Mouse (Mus musculus): ENCODE data around the gene Trim46. TPM values are rescaled to one million over a fixed set of nuclear protein-coding genes. Genes with fewer than 3 reads are reported as not detected.

Trim46 gene
- polyA plus RNA-seq, 1 experiment from 2014 or later: 7.2 TPM

GRCm38 (mm10) chr3:89231345-89231744, 14.8 kb downstream of the Trim46 start:
- H3K4me2 ChIP-seq: peak overlapping the region; percentile 83
- H3K4me3 ChIP-seq: peak overlapping the region; percentile 46

DNA sequence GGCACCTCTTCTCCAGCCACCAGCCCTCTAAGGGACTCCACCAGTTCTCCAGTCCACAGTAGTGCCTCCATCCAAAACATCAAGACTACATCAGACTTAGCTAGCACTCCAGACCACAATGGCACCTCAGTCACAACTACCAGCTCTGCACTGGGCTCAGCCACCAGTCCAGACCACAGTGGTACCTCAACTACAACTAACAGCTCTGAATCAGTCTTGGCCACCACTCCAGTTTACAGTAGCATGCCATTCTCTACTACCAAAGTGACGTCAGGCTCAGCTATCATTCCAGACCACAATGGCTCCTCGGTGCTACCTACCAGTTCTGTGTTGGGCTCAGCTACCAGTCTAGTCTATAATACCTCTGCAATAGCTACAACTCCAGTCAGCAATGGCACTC, 15.5 kb downstream of the Trim46 start:
- H3K4me1 ChIP-seq: peaks cover 49% of the 10 kb centered on the region
- no peak for ATAC-seq (ENCODE audit: borderline replicate concordance, extremely low read depth, low FRiP score, low TSS enrichment)
- peaks cover 13% of the 10 kb centered on the region; the same call in 1 of the 2 replicates for H3K27me3 ChIP-seq
- no peaks in the 10 kb centered on the region for H3K36me3 ChIP-seq
- H3K9ac ChIP-seq: no peak overlapping the region
- peak overlapping the region; percentile 46 for H3K4me3 ChIP-seq
- H3K9me3 ChIP-seq: no peaks in the 10 kb centered on the region
- peak overlapping the region; percentile 83 for H3K4me2 ChIP-seq
- WGBS: 61% methylated on average over 2 of the region's 2 CpGs
- H3K27ac ChIP-seq: no peak overlapping the region

More at GRCm38 (mm10) chr3:89231345-89231744, 14.8 kb downstream of the Trim46 start:
- Histone ChIP-seq H3K4me1 (peaks cover 49% of the 10 kb centered on the region), H3K27ac (peak overlapping the region; percentile 86), H3K9me3 (no peaks in the 10 kb centered on the region), H3K27me3 (peaks cover 13% of the 10 kb centered on the region; the same call in 1 of the 2 replicates), H3K36me3 (no peaks in the 10 kb centered on the region), H3K9ac (peak overlapping the region; percentile 17; the same call in 1 of the 2 replicates)
- 43% methylated on average over 7 of the region's 7 CpGs for WGBS
- ATAC-seq (ENCODE audit: borderline replicate concordance, extremely low read depth, low FRiP score, low TSS enrichment): no peak

DNA sequence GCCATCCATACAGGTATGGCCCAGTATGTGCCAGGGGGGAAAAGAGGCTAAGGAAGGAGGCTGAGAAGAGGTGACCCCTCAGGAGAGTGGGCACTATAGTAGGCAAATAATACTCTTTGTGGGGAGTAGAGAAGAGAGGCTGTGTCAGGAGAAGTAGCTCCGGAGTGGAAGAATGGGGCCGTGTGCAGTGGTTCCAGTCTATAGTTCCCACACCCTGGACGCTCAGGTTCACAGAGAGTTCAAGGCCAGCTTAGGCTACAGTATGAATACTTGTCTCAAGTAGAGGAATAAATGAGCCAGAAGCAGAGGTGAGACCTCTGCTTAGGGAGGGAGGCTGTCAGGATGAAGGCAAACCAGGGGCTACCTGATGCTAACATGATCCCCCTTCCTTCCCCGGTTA, 16.8 kb downstream of the Trim46 start:
- H3K9ac ChIP-seq: peak overlapping the region; percentile 18; the same call in 1 of the 2 replicates
- H3K9me3 ChIP-seq: no peaks in the 10 kb centered on the region
- peak overlapping the region; percentile 91 for H3K27ac ChIP-seq
- ATAC-seq (ENCODE audit: borderline replicate concordance, extremely low read depth, low FRiP score, low TSS enrichment): no peak
- peaks cover 51% of the 10 kb centered on the region for H3K4me1 ChIP-seq
- H3K36me3 ChIP-seq: no peaks in the 10 kb centered on the region
- H3K4me2 ChIP-seq: peak overlapping the region; percentile 83
- H3K27me3 ChIP-seq: peaks cover 13% of the 10 kb centered on the region; the same call in 1 of the 2 replicates
- H3K4me3 ChIP-seq: peak overlapping the region; percentile 46
- 41% methylated on average over 4 of the region's 4 CpGs for WGBS

DNA sequence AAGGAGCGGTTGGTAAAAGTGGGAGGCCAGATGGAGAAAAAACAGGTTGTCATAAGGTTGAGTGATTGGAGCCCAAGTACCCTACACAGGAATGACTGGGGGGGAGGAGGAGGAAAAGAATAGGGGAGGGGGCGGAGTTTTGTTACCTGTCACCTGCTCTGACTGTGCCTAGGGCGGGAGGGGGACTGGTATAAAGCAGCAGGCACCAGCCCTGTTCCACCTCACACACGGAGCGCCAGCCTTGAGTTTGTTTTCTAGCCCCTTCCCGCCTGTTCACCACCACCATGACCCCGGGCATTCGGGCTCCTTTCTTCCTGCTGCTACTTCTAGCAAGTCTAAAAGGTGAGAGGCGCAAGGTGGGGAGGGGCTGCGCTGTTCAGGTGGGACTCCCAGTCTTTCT, 17.3 kb downstream of the Trim46 start, which contains the start of gene Muc1:
Muc1 (plus strand) TSS at position 222 of the 400 bp plus-strand sequence.
- Histone ChIP-seq H3K27me3 (peaks cover 13% of the 10 kb centered on the region; the same call in 1 of the 2 replicates), H3K4me2 (peak within 1 kb of the TSS; percentile 83), H3K27ac (peak within 1 kb of the TSS; percentile 91), H3K36me3 (no peaks in the 10 kb centered on the region), H3K4me3 (peak within 1 kb of the TSS; percentile 46), H3K9ac (peak within 1 kb of the TSS; percentile 46), H3K4me1 (peaks cover 47% of the 10 kb centered on the region), H3K9me3 (no peaks in the 10 kb centered on the region)
- ATAC-seq (ENCODE audit: borderline replicate concordance, extremely low read depth, low FRiP score, low TSS enrichment): peak; percentile 13; the same call in 1 of the 2 replicates
- WGBS: 24% methylated on average over 9 of the region's 10 CpGs

- peaks cover 13% of the 10 kb centered on the region; the same call in 1 of the 2 replicates for H3K27me3 ChIP-seq
- no peaks in the 10 kb centered on the region for H3K9me3 ChIP-seq
- H3K27ac ChIP-seq: peak overlapping the region; percentile 91
- under 1% methylated on average over 20 of the region's 20 CpGs for WGBS
- no peaks in the 10 kb centered on the region for H3K36me3 ChIP-seq
- peak overlapping the region; percentile 46; the same call in 1 of the 2 replicates for H3K9ac ChIP-seq
- ATAC-seq (ENCODE audit: borderline replicate concordance, extremely low read depth, low FRiP score, low TSS enrichment): peak; percentile 20; the same call in 1 of the 2 replicates
- H3K4me3 ChIP-seq: peak overlapping the region; percentile 46
- H3K4me2 ChIP-seq: peak overlapping the region; percentile 83
- H3K4me1 ChIP-seq: peaks cover 40% of the 10 kb centered on the region
Observed at GRCm38 (mm10) chr3:89228180-89228549, 17.9 kb downstream of the Trim46 start.

DNA sequence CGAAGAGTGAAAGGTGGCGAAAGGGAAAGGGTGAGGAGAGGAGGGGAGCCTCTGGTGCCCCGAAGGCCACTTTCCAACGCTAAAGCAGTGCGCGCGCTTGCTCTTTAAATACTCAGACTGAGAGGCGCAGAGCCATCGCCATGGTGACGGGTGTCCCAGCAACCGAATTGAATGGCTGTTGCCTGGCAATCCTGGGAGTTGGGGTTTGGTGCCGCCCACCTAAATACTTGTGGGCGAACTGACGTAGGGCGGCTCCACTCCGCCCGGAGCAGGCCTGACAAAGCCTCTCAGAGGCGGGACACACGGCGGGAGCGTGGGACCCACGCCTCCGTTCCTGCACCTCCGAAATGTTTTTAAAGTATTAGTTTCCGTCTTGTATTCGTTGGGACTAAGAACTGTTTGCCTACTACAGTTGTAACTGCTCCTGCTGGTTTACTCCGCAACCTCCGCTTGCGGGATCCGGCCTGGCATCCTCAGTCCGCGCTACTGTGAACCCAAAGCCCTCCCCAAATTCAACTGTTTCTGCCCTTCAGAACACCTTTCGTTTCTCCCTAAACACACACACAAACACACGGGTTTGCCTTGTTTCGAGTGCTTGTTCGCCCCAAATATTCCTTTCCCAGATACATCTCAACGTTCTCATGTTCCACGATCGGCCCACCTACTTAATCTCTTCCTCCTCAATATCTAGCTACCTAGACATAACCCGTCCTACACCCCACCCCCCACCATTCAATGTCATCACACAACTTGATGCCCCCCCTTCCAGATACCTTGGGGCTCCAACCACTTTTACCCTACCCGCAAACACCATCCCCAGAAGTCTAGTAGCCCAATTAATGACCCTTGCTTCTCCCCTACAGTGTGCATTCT, 18.6 kb downstream of the Trim46 start:
- Histone ChIP-seq H3K9ac (peak overlapping the region; percentile 46), H3K9me3 (no peaks in the 10 kb centered on the region), H3K27me3 (peaks cover 13% of the 10 kb centered on the region; the same call in 1 of the 2 replicates), H3K4me2 (peak overlapping the region; percentile 83), H3K4me1 (peaks cover 35% of the 10 kb centered on the region), H3K4me3 (peak overlapping the region; percentile 46), H3K36me3 (no peaks in the 10 kb centered on the region), H3K27ac (peak overlapping the region; percentile 91)
- peak; percentile 73 for ATAC-seq (ENCODE audit: borderline replicate concordance, extremely low read depth, low FRiP score, low TSS enrichment)
- 5% methylated on average over 41 of the region's 41 CpGs for WGBS

GRCm38 (mm10) chr3:89226900-89227299, 19.2 kb downstream of the Trim46 start, which contains the start of gene Mtx1:
Gene Mtx1 (minus strand): TSS chr3:89227088.
- H3K4me1 ChIP-seq: peaks cover 34% of the 10 kb centered on the region
- peaks cover 13% of the 10 kb centered on the region; the same call in 1 of the 2 replicates for H3K27me3 ChIP-seq
- no peaks in the 10 kb centered on the region for H3K9me3 ChIP-seq
- peak within 1 kb of the TSS; percentile 83 for H3K4me2 ChIP-seq
- H3K36me3 ChIP-seq: no peaks in the 10 kb centered on the region
- H3K4me3 ChIP-seq: peak within 1 kb of the TSS; percentile 46
- WGBS: 1% methylated on average over 21 of the region's 21 CpGs
- H3K27ac ChIP-seq: peak within 1 kb of the TSS; percentile 91
- H3K9ac ChIP-seq: peak within 1 kb of the TSS; percentile 46
- ATAC-seq (ENCODE audit: borderline replicate concordance, extremely low read depth, low FRiP score, low TSS enrichment): no peak

DNA sequence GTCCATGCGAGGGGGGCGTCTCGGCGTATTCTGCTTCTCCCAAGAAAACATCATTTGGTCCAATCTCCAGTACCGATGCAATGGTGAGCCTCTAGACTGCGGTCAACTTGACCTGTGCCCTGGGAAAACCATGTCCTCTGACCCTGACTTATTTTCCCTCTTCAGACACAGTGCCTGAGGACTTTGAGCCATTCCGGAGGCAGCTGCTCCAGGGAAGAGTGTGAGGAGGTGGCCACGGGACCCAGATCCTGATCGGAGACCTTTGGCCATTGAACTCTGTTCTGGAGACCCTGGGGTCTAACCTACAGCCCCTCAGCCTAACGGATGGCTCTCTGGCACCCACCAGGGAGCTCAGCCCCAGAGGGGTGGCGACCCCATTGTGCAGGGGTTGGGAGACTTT, 19.7 kb downstream of the Trim46 start:
- peaks cover 29% of the 10 kb centered on the region for H3K4me1 ChIP-seq
- H3K27me3 ChIP-seq: peaks cover 13% of the 10 kb centered on the region; the same call in 1 of the 2 replicates
- no peak for ATAC-seq (ENCODE audit: borderline replicate concordance, extremely low read depth, low FRiP score, low TSS enrichment)
- no peaks in the 10 kb centered on the region for H3K9me3 ChIP-seq
- peak overlapping the region; percentile 46 for H3K4me3 ChIP-seq
- no peaks in the 10 kb centered on the region for H3K36me3 ChIP-seq
- peak overlapping the region; percentile 46 for H3K9ac ChIP-seq
- H3K27ac ChIP-seq: peak overlapping the region; percentile 91
- H3K4me2 ChIP-seq: peak overlapping the region; percentile 83
- 36% methylated on average over 11 of the region's 11 CpGs for WGBS

- peak overlapping the region; percentile 83 for H3K4me2 ChIP-seq
- peak overlapping the region; percentile 91 for H3K27ac ChIP-seq
- H3K36me3 ChIP-seq: no peaks in the 10 kb centered on the region
- H3K9me3 ChIP-seq: no peaks in the 10 kb centered on the region
- H3K4me3 ChIP-seq: peak overlapping the region; percentile 46
- 43% methylated on average over 4 of the region's 4 CpGs for WGBS
- H3K4me1 ChIP-seq: peaks cover 28% of the 10 kb centered on the region
- peak overlapping the region; percentile 46; the same call in 1 of the 2 replicates for H3K9ac ChIP-seq
- H3K27me3 ChIP-seq: peaks cover 12% of the 10 kb centered on the region; the same call in 1 of the 2 replicates
- no peak for ATAC-seq (ENCODE audit: borderline replicate concordance, extremely low read depth, low FRiP score, low TSS enrichment)
Observed at GRCm38 (mm10) chr3:89225918-89226317, 20.2 kb downstream of the Trim46 start.

DNA sequence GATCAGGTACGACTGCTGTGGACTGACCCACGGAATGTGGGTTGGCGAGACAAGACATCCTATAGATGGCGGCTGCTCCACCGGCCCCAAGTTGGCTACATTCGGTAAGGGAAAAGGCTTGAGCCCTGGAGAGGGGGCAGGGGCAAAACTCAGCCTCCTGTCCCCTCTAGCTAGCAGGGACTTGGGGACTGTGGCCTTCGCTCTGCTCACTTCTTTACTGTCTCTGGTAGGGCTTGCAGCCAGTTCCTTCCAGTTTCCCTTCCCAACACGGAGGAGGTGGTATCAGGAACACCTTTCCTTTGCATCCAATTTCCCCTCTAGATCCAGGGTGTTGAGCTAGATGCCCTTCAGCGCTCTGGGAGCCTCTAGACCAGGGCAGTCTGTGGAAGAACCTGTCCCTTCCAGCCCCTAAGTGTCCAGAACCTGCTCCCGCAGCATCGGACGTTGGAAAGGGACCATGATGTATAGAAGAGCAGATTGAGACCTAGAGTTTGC, 20.7 kb downstream of the Trim46 start:
- peak overlapping the region; percentile 83 for H3K4me2 ChIP-seq
- no peaks in the 10 kb centered on the region for H3K36me3 ChIP-seq
- H3K9me3 ChIP-seq: no peaks in the 10 kb centered on the region
- H3K27ac ChIP-seq: peak overlapping the region; percentile 91
- H3K4me1 ChIP-seq: peaks cover 25% of the 10 kb centered on the region
- no peak overlapping the region for H3K9ac ChIP-seq
- no peak for ATAC-seq (ENCODE audit: borderline replicate concordance, extremely low read depth, low FRiP score, low TSS enrichment)
- WGBS: 53% methylated on average over 12 of the region's 12 CpGs
- peaks cover 10% of the 10 kb centered on the region; the same call in 1 of the 2 replicates for H3K27me3 ChIP-seq
- H3K4me3 ChIP-seq: peak overlapping the region; percentile 46

GRCm38 (mm10) chr3:89224796-89225195, 21.3 kb downstream of the Trim46 start:
- Histone ChIP-seq H3K9ac (no peak overlapping the region), H3K27me3 (peaks cover 10% of the 10 kb centered on the region; the same call in 1 of the 2 replicates), H3K4me2 (peak overlapping the region; percentile 83), H3K9me3 (no peaks in the 10 kb centered on the region), H3K27ac (no peak overlapping the region), H3K4me3 (peak overlapping the region; percentile 46; the same call in 1 of the 2 replicates), H3K36me3 (no peaks in the 10 kb centered on the region), H3K4me1 (peaks cover 28% of the 10 kb centered on the region)
- 69% methylated on average over 11 of the region's 11 CpGs for WGBS
- ATAC-seq (ENCODE audit: borderline replicate concordance, extremely low read depth, low FRiP score, low TSS enrichment): no peak
